Mouse (Mus musculus) stomach, embryonic 15.5 days (tissue): ENCODE data around the gene Gm42421. TPM values are rescaled to one million over a fixed set of nuclear protein-coding genes. Genes with fewer than 3 reads are reported as not detected.

ENCODE experiments used
- ATAC-seq: fragments of 200-750 bp; cut with Nextera tagmentation; 2 replicates; pipeline ENCODE4 v1.8.0; 2017; ENCODE audit warnings: low read depth, moderate number of reproducible peaks, moderate TSS enrichment; ENCODE audit not compliant: insufficient read depth, low FRiP score
- H3K27ac ChIP-seq: fragments of 300-500 bp; sonication (generic); 2 replicates; pipeline ENCODE4 v1.5.1; 2015; ENCODE audit warnings: mild to moderate bottlenecking, inconsistent platforms
- H3K27me3 ChIP-seq: fragments of 300-500 bp; sonication (generic); replicated peaks from 2 replicates; pipeline ENCODE4 v1.6.1; 2015; ENCODE audit warnings: inconsistent platforms
- H3K36me3 ChIP-seq: fragments of 300-500 bp; sonication (generic); 2 replicates; pipeline ENCODE4 v1.6.1; 2015; ENCODE audit warnings: inconsistent platforms
- H3K4me1 ChIP-seq: fragments of 300-500 bp; sonication (generic); 2 replicates; pipeline ENCODE4 v1.6.1; 2015; ENCODE audit warnings: inconsistent platforms
- H3K4me2 ChIP-seq: fragments of 300-500 bp; sonication (generic); 2 replicates; pipeline ENCODE4 v1.6.1; 2015; ENCODE audit warnings: mild to moderate bottlenecking, inconsistent platforms
- H3K4me3 ChIP-seq: fragments of 300-500 bp; sonication (generic); replicated peaks from 2 replicates; pipeline ENCODE4 v1.5.1; 2015; ENCODE audit warnings: inconsistent platforms
- H3K9ac ChIP-seq: fragments of 300-500 bp; sonication (generic); 2 replicates; pipeline ENCODE4 v1.6.1; 2015; ENCODE audit warnings: inconsistent platforms
- H3K9me3 ChIP-seq: fragments of 300-500 bp; sonication (generic); 2 replicates; pipeline ENCODE4 v1.6.1; 2016; ENCODE audit warnings: inconsistent platforms
- WGBS: fragments of 180-500 bp; shearing (Covaris S2); methylation state at CpG from one replicate; pipeline ENCODE4 v1.1.7; 2015; 5-methylcytosine and 5-hydroxymethylcytosine counted together
- polyA plus RNA-seq: library from polyadenylated mRNA; unstranded; fragments of >200 nt; fragmentation: Nextera tagmentation; extraction: Ambion mirVana; gene quantifications from 2 replicates; pipeline ENCODE4 v1.2.1, GENCODE M21; 2015

Gm42421 gene
- polyA plus RNA-seq, 1 experiment from 2014 or later = 0.42 TPM

DNA sequence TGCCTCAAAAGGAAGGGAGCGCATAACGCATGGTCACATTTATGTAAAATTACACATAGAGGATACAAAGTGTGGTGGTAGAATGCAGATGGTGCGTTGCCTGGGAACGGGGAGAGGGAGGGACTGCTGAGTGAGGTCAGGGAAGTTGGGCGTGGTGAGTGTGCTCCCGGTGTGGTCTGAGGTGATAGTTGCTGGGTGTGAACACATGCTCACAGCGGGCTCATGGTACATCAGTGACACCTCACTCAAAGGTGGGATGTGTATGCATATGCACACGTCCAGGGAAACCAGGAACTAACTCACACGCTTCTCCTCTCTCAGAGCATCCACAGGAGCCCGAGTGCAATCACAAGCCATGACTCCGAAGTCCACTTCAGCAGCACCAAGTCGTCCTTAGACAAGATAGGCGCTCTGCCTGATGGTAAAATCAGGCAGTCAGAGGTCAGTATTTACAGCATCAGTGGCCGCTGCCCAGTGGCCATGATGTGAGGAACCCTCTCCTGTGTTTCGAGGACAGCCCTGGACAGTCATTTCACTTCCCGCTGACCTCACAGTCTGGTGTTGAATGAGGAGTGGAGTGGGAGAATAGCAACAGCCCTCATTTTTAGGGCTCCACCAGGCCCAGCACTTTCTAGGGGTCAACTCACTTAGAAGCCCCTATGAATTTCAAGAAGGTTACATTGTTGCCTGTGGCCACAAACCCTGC is 48.9 kb downstream of the Gm42421 start:
- Histone ChIP-seq H3K4me2 (no peak overlapping the region), H3K9ac (no peak overlapping the region), H3K27ac (no peak overlapping the region), H3K36me3 (no peaks in the 10 kb centered on the region), H3K9me3 (no peaks in the 10 kb centered on the region), H3K4me1 (no peaks in the 10 kb centered on the region), H3K4me3 (no peak overlapping the region), H3K27me3 (no peaks in the 10 kb centered on the region)
- WGBS = 61% methylated on average over 16 of the region's 16 CpGs
- ATAC-seq = peak; percentile 83; the same call in 1 of the 2 replicates

DNA sequence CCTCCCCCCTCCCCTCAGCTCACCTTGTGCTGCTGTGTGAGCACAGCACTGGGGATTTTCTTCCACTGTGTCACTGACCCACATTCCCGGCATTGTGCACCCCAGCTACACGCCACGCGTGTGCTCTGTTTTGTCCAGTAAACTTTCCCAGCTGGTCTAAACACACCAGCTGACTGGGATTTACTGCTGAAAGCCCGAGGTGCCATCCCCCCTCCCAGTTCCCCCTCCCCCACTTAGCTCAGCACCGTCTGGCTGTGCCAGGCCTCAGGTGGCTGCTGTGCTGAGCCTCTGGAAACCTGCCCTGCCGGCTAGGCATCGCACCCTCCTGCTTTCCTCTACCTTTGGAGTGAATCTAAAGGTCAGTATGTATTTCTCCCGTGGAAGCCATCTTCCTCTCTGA is 52.9 kb downstream of the Gm42421 start:
- H3K27me3 ChIP-seq = no peaks in the 10 kb centered on the region
- ATAC-seq = no peak
- H3K9me3 ChIP-seq = no peaks in the 10 kb centered on the region
- H3K27ac ChIP-seq = no peak overlapping the region
- H3K36me3 ChIP-seq = 0 out of 2 replicates have a peak, but pooled peaks cover 2% of the 10 kb centered on the region
- H3K4me1 ChIP-seq = no peaks in the 10 kb centered on the region
- H3K9ac ChIP-seq = no peak overlapping the region
- no peak overlapping the region for H3K4me2 ChIP-seq
- H3K4me3 ChIP-seq = no peak overlapping the region
- WGBS = 21% methylated on average over 9 of the region's 9 CpGs

DNA sequence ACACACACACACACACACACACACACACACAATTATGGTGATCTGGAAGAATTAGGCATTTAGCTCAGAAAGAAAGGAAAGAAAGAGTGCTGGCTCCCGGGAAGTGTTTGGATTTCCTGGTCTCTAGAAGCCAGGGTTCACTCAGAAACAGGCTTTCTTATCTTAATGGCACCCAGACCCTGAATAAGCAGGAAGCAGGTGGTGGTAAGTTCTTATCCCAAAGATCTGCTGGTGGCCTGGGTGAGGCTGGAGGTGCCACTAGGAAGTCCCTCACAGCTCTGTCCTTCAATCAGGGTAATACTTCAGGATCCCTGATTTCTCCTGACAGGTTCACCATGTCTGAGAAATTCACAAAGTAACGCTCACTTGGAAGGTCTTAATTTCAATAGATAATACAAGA is 54.4 kb downstream of the Gm42421 start:
- 56% methylated on average over 2 of the region's 2 CpGs for WGBS
- Histone ChIP-seq H3K4me2 (no peak overlapping the region), H3K27me3 (no peaks in the 10 kb centered on the region), H3K9ac (no peak overlapping the region), H3K4me1 (no peaks in the 10 kb centered on the region), H3K9me3 (no peaks in the 10 kb centered on the region), H3K4me3 (no peak overlapping the region), H3K27ac (peak overlapping the region; percentile 40; the same call in 1 of the 2 replicates), H3K36me3 (peaks cover 14% of the 10 kb centered on the region)
- ATAC-seq = no peak

DNA sequence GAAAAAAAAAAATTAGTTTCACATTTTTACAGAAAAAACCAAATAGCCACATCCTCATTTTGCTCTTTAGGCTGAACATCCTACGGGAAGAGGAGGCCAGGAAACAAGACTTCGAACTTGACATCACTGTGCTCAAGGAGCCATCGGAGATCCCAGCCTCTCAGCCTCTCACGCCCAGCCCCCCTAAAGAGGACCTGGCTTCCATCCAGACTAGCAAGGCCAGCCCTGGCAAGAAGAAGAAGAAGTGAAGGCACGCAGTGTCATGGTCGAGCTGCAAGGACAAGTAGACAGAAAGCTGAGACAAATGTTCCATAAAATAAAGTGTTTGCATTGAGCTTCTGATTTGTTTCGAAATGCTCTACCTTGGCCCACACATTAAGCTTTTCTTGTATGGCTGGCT is 57.4 kb downstream of the Gm42421 start:
- Histone ChIP-seq H3K4me2 (no peak overlapping the region), H3K36me3 (peaks cover 36% of the 10 kb centered on the region), H3K4me1 (no peaks in the 10 kb centered on the region), H3K9ac (no peak overlapping the region), H3K27me3 (no peaks in the 10 kb centered on the region), H3K4me3 (no peak overlapping the region), H3K9me3 (no peaks in the 10 kb centered on the region), H3K27ac (no peak overlapping the region)
- no peak for ATAC-seq
- WGBS = 85% methylated on average over 7 of the region's 7 CpGs

Other genes starting within 250 kb of the Gm42421 start
- 17.2 and 18.4 TPM in 2 replicates for gene Usp42, start 195.9 kb upstream of the Gm42421 start, polyA plus RNA-seq
- gene Eif2ak1, start 110.4 kb upstream of the Gm42421 start, polyA plus RNA-seq = 34.3 and 36.1 TPM in 2 replicates
- gene Ankrd61, start 30.5 kb upstream of the Gm42421 start, polyA plus RNA-seq = 0.17 and 0.22 TPM in 2 replicates
- gene Aimp2, start 18.3 kb upstream of the Gm42421 start, polyA plus RNA-seq = 88.2 and 105 TPM in 2 replicates
- 22.7 and 24.9 TPM in 2 replicates for gene Pms2, start 18.2 kb upstream of the Gm42421 start, polyA plus RNA-seq
- 0.43 and 0.48 TPM in 2 replicates for gene Rsph10b, start 4.9 kb downstream of the Gm42421 start, polyA plus RNA-seq
- gene Ccz1, start 86.7 kb downstream of the Gm42421 start, polyA plus RNA-seq = 68.4 and 76.6 TPM in 2 replicates
- gene Ocm, start 98.5 kb downstream of the Gm42421 start, polyA plus RNA-seq = not detected in 2 replicates
- 6.3 and 7.9 TPM in 2 replicates for gene Lmtk2, start 172.3 kb downstream of the Gm42421 start, polyA plus RNA-seq